Mouse (Mus musculus): Measurements from ENCODE around the gene Wasf3. TPM values are rescaled to one million over a fixed set of nuclear protein-coding genes. Genes with fewer than 3 reads are reported as not detected.

The Wasf3 gene
- polyA plus RNA-seq, 1 experiment from 2014 or later: 2.6 TPM

- WGBS: 48% methylated on average over 2 of the region's 2 CpGs
- Histone ChIP-seq H3K27me3 (no peaks in the 10 kb centered on the region), H3K4me1 (0 out of 2 replicates have a peak, but pooled peaks cover 6% of the 10 kb centered on the region), H3K4me2 (no peak overlapping the region), H3K9me3 (no peaks in the 10 kb centered on the region), H3K27ac (no peak overlapping the region), H3K4me3 (no peak overlapping the region), H3K36me3 (no peaks in the 10 kb centered on the region), H3K9ac (no peak overlapping the region)
- no peak for ATAC-seq (ENCODE audit: insufficient number of reproducible peaks, low FRiP score, low TSS enrichment, low read depth)
Measured at GRCm38 (mm10) chr5:146403923-146404322, 19.1 kb downstream of the Wasf3 start.

DNA sequence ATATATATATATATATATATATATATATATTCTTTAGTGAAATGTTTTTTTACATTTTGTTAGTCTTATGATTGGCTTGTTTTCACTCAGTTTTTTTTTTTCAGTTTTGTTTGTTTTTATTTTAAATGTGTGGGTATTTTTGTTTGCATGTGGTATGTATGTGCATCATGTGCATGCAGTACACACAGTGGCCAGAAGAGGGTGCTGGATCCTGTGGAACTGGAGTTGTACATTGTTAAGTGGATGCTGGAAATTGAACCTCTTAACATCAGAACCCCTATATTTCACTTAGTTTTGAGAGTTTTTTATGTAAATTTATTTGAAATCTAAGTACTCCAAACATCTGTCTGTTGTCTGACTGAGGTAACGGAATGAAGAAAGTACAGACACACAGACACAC, 21.3 kb downstream of the Wasf3 start:
- Histone ChIP-seq H3K4me1 (0 out of 2 replicates have a peak, but pooled peaks cover 13% of the 10 kb centered on the region), H3K27me3 (no peaks in the 10 kb centered on the region), H3K9me3 (no peaks in the 10 kb centered on the region), H3K27ac (no peak overlapping the region), H3K9ac (no peak overlapping the region), H3K4me3 (no peak overlapping the region), H3K36me3 (no peaks in the 10 kb centered on the region), H3K4me2 (no peak overlapping the region)
- WGBS: 97% methylated on average over 1 of the region's 1 CpGs
- ATAC-seq (ENCODE audit: insufficient number of reproducible peaks, low FRiP score, low TSS enrichment, low read depth): no peak

DNA sequence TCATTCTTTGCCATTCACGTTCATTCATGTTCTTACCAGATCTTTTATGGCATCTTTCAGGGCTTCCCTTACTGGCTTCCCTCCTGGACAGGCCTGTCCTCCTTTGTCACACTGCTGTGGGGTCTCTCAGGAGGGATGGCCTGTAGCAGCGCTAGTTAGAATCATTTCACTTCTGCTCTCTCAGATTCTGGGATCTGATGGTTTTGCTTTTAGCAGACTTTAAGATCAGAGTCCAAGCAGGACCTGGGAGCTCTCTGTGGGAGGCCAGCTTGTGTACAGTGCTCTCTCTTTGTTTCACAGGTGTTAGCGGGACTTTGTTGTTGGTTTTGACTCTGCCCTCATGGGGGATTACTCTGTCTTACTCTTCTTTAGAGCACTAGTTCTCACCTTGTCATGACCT, 23.0 kb downstream of the Wasf3 start:
- Histone ChIP-seq H3K36me3 (no peaks in the 10 kb centered on the region), H3K4me3 (no peak overlapping the region), H3K9me3 (no peaks in the 10 kb centered on the region), H3K9ac (no peak overlapping the region), H3K27me3 (no peaks in the 10 kb centered on the region), H3K27ac (no peak overlapping the region), H3K4me2 (no peak overlapping the region), H3K4me1 (peaks cover 18% of the 10 kb centered on the region; the same call in 1 of the 2 replicates)
- ATAC-seq (ENCODE audit: insufficient number of reproducible peaks, low FRiP score, low TSS enrichment, low read depth): no peak
- 38% methylated on average over 3 of the region's 3 CpGs for WGBS

GRCm38 (mm10) chr5:146408604-146409003, 23.8 kb downstream of the Wasf3 start:
- H3K4me2 ChIP-seq: no peak overlapping the region
- H3K9ac ChIP-seq: no peak overlapping the region
- WGBS: 63% methylated on average over 8 of the region's 8 CpGs
- peaks cover 20% of the 10 kb centered on the region; the same call in 1 of the 2 replicates for H3K4me1 ChIP-seq
- no peaks in the 10 kb centered on the region for H3K27me3 ChIP-seq
- no peak overlapping the region for H3K27ac ChIP-seq
- H3K9me3 ChIP-seq: no peaks in the 10 kb centered on the region
- 0 out of 2 replicates have a peak, but pooled peaks have one; percentile 55 for ATAC-seq (ENCODE audit: insufficient number of reproducible peaks, low FRiP score, low TSS enrichment, low read depth)
- no peak overlapping the region for H3K4me3 ChIP-seq
- no peaks in the 10 kb centered on the region for H3K36me3 ChIP-seq

DNA sequence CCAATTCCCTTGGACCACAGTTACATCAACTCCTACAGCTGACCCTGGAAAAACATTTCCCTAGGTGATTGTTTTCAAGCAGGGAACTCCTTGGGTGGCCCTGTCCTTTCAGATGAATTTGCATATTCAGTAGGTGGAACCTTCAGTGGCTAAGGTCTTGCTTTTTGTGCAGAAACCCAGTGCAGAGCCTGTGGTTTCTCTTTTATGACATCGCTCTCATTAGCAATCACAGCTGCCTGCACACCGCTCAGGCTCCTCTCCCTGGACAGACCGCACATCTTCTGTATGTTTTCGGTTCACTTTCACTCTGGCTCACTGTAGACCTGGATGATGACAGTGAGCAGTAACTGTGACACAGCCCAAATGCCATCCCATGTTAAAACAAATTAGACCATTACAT, 26.0 kb downstream of the Wasf3 start:
- H3K4me3 ChIP-seq: no peak overlapping the region
- no peak for ATAC-seq (ENCODE audit: insufficient number of reproducible peaks, low FRiP score, low TSS enrichment, low read depth)
- H3K27me3 ChIP-seq: no peaks in the 10 kb centered on the region
- no peak overlapping the region for H3K27ac ChIP-seq
- no peak overlapping the region for H3K4me2 ChIP-seq
- WGBS: 76% methylated on average over 4 of the region's 4 CpGs
- H3K36me3 ChIP-seq: no peaks in the 10 kb centered on the region
- peaks cover 24% of the 10 kb centered on the region for H3K4me1 ChIP-seq
- no peaks in the 10 kb centered on the region for H3K9me3 ChIP-seq
- 0 out of 2 replicates have a peak overlapping the region, but pooled peaks have one; percentile 4 for H3K9ac ChIP-seq

DNA sequence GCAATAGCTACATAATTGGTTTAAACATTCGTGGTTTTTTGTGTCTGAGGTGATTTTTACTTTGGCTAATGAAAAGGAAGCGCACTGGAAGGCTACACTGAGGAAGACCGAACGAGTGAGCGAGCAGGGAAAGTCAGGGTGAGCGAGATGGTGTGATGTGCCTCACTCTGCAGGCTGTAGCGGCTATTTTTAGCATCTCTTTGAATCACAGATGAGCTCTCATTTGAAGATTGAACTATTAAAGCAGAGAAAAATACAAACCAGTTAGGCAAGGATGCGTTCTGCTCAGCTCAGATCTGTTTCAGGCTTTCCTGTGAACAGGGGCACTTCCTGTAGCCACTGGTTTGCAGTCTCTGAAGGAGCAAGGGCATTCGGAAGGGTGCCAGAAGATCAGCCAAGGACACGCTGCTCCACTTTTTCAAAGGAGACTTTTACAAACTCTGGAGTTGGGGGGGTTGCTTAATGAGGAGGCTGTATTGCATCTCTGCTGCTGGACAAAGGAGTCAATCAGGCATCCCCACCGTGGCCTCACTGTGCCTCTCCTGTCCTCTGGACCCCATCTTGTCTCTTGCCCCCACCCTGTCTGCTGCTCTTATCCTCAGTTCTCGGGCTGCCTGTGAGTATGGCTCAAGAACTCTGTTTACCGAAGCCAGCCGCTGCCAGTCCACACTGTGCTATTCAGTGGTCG, 28.1 kb downstream of the Wasf3 start:
- Histone ChIP-seq H3K9ac (no peak overlapping the region), H3K4me1 (peaks cover 24% of the 10 kb centered on the region), H3K4me2 (no peak overlapping the region), H3K36me3 (no peaks in the 10 kb centered on the region), H3K4me3 (no peak overlapping the region), H3K27me3 (no peaks in the 10 kb centered on the region), H3K27ac (no peak overlapping the region), H3K9me3 (no peaks in the 10 kb centered on the region)
- 75% methylated on average over 15 of the region's 15 CpGs for WGBS
- no peak for ATAC-seq (ENCODE audit: insufficient number of reproducible peaks, low FRiP score, low TSS enrichment, low read depth)

DNA sequence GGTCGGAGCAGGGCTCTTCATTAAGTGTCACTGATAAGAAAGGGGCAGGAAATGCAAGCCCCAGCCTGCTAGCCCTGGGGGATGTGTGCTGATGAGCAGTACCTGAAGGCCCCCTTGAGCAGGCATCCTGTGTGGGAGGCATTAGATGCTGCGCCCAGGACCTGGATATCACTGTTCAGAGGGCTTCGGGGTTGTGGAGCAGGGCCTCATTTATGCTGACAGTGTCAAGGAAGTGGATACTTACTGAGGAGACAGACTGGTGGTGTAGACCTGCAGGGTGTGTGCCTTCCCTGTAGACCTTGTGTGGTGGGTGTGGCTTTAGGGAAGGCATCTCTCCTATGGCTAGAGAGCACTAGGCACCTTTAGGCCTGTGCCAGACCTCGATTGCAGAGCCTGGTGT, 29.8 kb downstream of the Wasf3 start:
- Histone ChIP-seq H3K4me2 (no peak overlapping the region), H3K9ac (no peak overlapping the region), H3K27me3 (no peaks in the 10 kb centered on the region), H3K27ac (no peak overlapping the region), H3K4me1 (peaks cover 16% of the 10 kb centered on the region), H3K9me3 (no peaks in the 10 kb centered on the region), H3K36me3 (no peaks in the 10 kb centered on the region), H3K4me3 (no peak overlapping the region)
- 69% methylated on average over 4 of the region's 4 CpGs for WGBS
- peak; percentile 30; the same call in 1 of the 2 replicates for ATAC-seq (ENCODE audit: insufficient number of reproducible peaks, low FRiP score, low TSS enrichment, low read depth)

DNA sequence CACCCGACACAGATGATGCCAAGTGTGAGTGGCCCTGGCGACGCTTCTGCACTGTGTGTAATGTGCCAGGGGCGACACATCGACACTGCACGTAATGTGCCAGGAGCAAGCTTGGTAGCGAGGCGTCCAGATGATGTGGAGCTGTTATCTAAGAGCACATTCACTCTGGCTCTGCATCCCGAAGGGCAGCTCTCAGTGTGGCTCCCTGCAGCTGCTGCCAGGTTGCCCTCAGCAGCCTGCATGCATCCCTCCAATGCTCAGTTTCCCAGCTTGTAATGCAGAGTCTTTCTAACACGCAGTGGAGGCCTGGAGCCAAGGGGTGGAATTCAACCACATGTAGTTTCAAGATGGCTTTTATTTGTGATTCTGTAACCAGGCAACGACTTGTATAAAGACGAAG, 30.4 kb downstream of the Wasf3 start:
- H3K36me3 ChIP-seq: no peaks in the 10 kb centered on the region
- no peaks in the 10 kb centered on the region for H3K27me3 ChIP-seq
- H3K27ac ChIP-seq: no peak overlapping the region
- no peak for ATAC-seq (ENCODE audit: insufficient number of reproducible peaks, low FRiP score, low TSS enrichment, low read depth)
- H3K4me1 ChIP-seq: peaks cover 16% of the 10 kb centered on the region
- H3K4me2 ChIP-seq: no peak overlapping the region
- no peak overlapping the region for H3K9ac ChIP-seq
- no peak overlapping the region for H3K4me3 ChIP-seq
- no peaks in the 10 kb centered on the region for H3K9me3 ChIP-seq
- 74% methylated on average over 12 of the region's 12 CpGs for WGBS

GRCm38 (mm10) chr5:146416331-146417110, 31.7 kb downstream of the Wasf3 start:
- Histone ChIP-seq H3K9me3 (no peaks in the 10 kb centered on the region), H3K27me3 (no peaks in the 10 kb centered on the region), H3K27ac (no peak overlapping the region), H3K36me3 (no peaks in the 10 kb centered on the region), H3K4me3 (no peak overlapping the region), H3K9ac (no peak overlapping the region), H3K4me1 (peaks cover 8% of the 10 kb centered on the region), H3K4me2 (no peak overlapping the region)
- WGBS: 57% methylated on average over 20 of the region's 20 CpGs
- no peak for ATAC-seq (ENCODE audit: insufficient number of reproducible peaks, low FRiP score, low TSS enrichment, low read depth)

GRCm38 (mm10) chr5:146418092-146418491, 33.3 kb downstream of the Wasf3 start:
- 66% methylated on average over 7 of the region's 7 CpGs for WGBS
- H3K9me3 ChIP-seq: no peaks in the 10 kb centered on the region
- H3K36me3 ChIP-seq: no peaks in the 10 kb centered on the region
- ATAC-seq (ENCODE audit: insufficient number of reproducible peaks, low FRiP score, low TSS enrichment, low read depth): no peak
- H3K4me3 ChIP-seq: no peak overlapping the region
- H3K27ac ChIP-seq: no peak overlapping the region
- H3K27me3 ChIP-seq: no peaks in the 10 kb centered on the region
- H3K4me1 ChIP-seq: peaks cover 4% of the 10 kb centered on the region; the same call in 1 of the 2 replicates
- no peak overlapping the region for H3K9ac ChIP-seq
- H3K4me2 ChIP-seq: no peak overlapping the region

DNA sequence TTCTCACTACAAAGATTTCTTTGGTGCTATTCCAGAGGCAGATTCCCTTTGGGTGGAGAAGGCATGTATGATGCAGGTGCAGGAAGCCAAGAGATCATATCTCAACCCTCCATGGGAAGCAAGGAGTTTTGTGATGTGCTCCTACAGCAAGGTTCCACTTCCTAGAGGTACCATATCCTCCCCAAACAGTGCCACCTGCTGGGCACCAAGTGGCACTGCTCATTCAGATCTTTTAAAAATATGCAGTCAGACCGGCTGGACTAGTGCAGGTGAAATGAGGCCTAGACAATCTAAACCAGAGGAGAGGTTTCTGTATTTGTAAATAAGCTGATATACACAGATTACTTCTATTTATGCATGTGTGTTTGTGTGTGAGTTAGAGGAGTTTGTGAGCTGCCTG, 35.3 kb downstream of the Wasf3 start:
- H3K9me3 ChIP-seq: no peaks in the 10 kb centered on the region
- no peak overlapping the region for H3K4me2 ChIP-seq
- H3K27ac ChIP-seq: no peak overlapping the region
- no peak for ATAC-seq (ENCODE audit: insufficient number of reproducible peaks, low FRiP score, low TSS enrichment, low read depth)
- peaks cover 3% of the 10 kb centered on the region; the same call in 1 of the 2 replicates for H3K4me1 ChIP-seq
- H3K27me3 ChIP-seq: no peaks in the 10 kb centered on the region
- H3K36me3 ChIP-seq: no peaks in the 10 kb centered on the region
- no peak overlapping the region for H3K9ac ChIP-seq
- WGBS: 58% methylated on average over 1 of the region's 1 CpGs
- no peak overlapping the region for H3K4me3 ChIP-seq

GRCm38 (mm10) chr5:146424711-146425326, 40.0 kb downstream of the Wasf3 start:
- H3K4me2 ChIP-seq: no peak overlapping the region
- H3K27me3 ChIP-seq: no peaks in the 10 kb centered on the region
- no peak overlapping the region for H3K9ac ChIP-seq
- no peak for ATAC-seq (ENCODE audit: insufficient number of reproducible peaks, low FRiP score, low TSS enrichment, low read depth)
- WGBS: 73% methylated on average over 8 of the region's 8 CpGs
- H3K4me3 ChIP-seq: no peak overlapping the region
- H3K27ac ChIP-seq: no peak overlapping the region
- H3K4me1 ChIP-seq: no peaks in the 10 kb centered on the region
- H3K9me3 ChIP-seq: no peaks in the 10 kb centered on the region
- H3K36me3 ChIP-seq: no peaks in the 10 kb centered on the region

All from limb, embryonic 15.5 days (tissue).